Mouse (Mus musculus): ENCODE data around the gene D230025D16Rik.
A peak's percentile ranks its signal among the peaks of the same experiment; 100 is the strongest.
"Not testable (repeated sequence)": the region's sequence is repeated elsewhere in the genome, so short reads cannot be mapped to it uniquely, and the experiment has no call there.

D230025D16Rik gene

DNA sequence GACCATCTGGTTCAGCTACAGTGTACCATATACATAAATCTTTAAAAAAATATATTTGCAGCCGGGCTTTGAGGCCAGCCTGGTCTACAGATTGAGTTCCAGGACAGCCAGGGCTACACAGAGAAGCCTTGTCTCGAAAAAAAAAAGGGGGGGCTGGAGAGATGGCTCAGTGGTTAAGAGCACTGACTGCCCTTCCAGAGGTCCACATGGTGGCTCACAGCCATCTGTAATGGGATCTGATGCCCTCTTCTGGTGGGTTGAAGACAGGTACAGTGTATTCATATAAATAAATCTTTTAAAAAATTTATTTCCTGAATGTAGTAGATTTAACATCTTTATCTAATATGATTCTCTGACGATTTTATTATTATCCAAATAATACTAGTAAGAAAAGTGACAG lies 66.9 kb downstream of the D230025D16Rik start:
- DNase-seq (ENCODE audit: extremely low spot score): not testable (repeated sequence)

DNA sequence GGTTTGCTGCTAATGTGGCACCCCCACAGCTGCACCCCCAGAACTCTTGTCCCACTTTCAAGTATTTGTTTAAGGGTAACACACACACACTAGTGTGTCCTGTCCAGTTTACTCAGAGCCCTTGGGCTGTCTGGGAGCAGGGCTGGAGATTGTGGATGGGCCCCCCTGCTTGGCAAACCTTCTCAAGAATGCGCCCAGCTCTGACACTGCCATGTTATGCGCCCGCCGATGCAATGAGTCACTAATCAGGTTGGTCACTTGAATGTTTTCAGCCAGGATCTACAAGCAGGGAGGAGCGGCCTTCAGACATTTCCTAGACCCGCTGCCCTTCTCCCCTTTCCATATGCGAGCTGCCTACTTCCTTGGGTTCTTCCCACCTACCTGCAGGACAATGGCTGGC lies 67.5 kb downstream of the D230025D16Rik start:
- no peak for DNase-seq (ENCODE audit: extremely low spot score)

DNA sequence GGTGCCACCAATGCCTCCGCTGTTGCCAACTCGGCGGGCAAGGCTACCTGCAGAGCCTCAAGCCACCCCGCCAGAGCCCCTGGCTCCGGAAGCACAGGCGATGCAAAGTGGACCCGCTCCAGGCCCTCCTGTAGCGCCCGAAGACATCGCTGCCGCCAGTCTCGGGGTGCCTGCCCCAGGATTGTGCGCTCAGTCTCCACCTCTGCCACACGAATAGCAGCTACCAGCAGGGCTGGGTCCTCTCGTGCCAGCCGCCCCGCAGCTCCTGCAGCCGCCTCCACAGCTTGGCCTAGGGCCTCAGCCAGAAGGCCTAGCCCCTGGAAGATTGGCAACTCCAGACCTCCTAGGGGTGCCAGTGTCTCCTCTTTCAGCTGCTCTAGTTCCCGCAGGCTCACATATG lies 68.5 kb downstream of the D230025D16Rik start:
- DNase-seq (ENCODE audit: extremely low spot score): no peak

DNA sequence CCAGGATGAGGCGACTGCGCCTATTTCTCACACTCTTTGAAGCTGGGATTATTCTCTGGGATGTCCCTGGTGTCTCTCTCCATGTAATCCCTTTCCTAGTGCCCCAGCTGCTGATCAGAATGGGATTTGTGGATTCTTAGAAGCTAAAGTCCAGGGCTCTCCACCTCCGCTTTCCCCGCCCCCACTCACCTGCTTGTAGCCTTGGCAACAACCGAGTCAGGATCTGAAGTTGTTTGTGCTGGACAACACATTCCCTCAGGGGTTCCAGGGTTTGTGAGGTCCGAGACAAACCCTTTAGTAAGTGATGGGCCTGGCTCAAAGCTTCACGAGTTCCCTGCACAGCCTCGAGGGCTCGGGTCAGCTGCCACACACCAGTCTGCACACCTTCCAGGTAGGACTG lies 69.8 kb downstream of the D230025D16Rik start:
- no peak for DNase-seq (ENCODE audit: extremely low spot score)

DNA sequence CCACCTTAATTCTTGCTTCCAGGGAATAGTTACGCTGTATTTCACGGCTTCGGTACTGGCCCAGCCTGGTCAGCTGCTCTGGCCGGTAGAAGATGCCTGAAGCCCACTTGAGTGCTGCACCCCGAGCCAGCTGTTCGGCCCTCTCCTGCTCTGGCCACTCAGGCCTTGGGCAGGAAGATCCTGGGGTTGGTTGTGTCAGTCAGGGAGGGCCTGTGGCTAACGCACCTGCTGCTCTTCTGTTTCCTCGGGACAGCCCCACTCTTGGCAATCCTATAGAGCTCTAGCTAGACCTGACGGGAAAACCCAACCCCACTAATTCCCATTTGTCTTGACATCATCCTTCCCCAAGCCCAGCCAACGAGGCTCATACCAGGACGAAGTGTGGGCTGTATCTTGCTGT lies 70.3 kb downstream of the D230025D16Rik start:
- DNase-seq (ENCODE audit: extremely low spot score): no peak

DNA sequence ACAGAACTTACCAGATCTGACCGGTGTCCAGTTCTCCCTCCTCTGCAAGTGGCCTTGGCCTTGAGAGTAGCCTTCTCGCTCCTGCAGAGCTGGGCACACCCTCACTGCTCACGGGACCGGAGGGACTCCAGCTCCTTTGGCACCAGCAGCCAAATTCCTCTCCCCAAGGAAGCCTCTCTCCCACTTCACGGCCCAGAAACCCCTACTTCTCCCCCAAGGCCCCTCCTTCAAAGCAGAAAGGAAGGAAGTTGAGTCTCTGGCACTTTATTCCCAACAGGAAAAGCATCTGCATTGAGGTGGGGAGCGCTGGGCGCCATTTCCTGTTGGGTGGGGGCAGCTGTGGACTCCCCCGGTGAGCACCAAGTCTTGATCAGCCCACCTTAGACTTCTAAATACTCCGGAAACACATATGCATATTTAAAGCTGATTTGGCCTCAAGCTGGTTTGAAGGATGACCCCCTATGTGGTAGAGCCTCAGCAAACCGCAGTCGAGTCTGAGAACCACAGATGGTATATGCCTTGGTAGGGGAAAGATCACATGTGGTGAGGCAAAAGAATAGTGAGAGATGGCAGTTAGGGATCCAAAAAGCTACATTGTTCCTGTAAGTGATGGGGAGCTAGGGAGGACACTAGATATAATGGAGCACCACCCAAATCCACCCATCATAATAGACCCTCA lies 71.1 kb downstream of the D230025D16Rik start, which contains the start of gene Exoc3l:
Gene Exoc3l (minus strand): TSS at position 207 of the 679 bp plus-strand sequence.
- DNase-seq (ENCODE audit: extremely low spot score): no peak

DNA sequence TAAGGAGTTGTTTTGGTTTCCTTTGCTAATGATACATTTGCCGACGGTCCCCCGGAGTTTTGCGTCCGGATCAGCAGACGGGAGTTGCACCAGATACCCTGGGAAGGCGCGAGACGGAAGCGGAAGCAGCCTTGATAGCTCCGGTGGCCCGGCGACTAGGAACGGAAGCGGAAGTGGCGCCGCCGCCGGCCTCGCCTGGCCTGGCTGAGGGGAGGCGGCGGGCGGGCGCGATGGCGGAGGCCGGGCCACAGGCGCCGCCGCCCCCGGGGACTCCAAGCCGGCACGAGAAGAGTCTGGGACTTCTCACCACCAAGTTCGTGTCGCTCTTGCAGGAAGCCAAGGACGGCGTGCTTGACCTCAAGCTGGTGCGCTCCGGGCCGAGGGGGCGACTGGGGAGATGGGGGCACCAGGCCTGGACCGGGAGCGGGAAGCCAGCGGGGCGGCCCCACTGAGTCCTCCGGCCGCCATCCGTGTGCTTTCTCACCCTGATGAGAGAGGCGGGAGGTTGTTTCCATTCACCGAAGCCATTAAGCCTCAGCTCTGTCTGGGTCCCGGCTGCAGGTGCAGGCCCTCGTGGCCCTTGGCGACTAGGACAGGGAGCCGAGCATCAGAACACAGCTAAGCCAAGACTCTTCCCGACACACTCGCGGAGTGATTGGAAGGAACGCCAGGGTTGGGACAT lies 72.7 kb downstream of the D230025D16Rik start, which contains the start of gene E2f4:
Gene E2f4 (plus strand): TSS at position 153 of the 682 bp plus-strand sequence.
- peak; percentile 88 for DNase-seq (ENCODE audit: extremely low spot score)

DNA sequence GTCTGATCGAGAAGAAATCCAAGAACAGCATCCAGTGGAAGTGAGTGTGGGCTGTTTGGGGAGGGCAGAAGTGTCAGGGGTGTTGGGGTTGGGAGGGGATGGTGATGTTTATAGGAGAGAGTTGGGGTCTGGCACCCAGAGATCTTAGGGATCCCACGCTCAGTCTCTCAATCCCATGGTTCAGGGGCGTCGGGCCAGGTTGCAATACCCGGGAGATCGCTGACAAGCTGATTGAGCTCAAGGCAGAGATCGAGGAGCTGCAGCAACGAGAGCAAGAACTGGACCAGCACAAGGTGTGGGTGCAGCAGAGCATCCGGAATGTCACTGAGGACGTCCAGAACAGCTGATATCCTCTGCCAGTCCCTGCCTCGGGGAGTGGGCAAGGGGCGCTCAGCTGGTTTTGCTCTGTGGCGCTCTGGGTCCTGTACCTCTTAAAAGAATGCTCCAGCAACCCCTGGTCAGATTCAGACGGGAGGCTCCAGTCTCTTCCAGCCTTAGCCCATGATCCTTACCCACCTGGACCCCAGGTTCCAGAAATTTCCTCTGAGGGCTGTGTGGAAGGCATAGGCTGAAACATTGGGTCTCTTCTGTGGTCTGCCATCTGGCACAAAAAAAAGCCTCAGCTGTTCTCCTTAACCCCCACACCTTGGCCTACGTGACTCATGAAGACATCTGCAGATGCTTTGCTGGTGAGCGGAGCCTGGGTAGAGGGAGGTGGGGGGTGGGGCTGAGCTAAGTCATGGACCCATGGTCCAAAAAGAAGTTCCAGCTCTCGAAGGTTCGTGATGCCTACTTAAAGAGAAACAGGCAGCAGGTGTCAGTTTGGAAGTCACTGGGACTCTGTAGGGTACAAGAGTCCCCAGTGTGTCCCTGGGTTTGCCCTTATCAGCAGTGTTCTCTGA lies 73.7 kb downstream of the D230025D16Rik start:
- DNase-seq (ENCODE audit: extremely low spot score): no peak

DNA sequence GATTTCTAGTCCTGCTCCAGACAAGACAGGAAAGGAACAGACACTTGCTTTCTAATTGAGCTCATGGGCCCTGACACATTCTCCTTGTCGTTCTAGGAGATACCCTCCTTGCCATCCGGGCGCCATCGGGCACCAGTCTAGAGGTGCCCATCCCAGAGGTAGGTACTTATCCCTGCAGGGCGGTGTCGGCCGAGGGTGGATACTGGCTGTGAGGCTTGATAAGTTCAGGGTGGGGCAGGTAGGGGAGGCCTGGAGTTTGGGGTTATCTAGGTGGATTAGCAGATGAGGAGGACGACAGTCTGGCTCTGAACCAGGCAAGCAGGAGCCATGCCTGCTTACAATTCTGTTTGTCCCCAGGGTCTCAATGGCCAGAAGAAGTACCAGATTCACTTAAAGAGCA lies 75.0 kb downstream of the D230025D16Rik start:
- no peak for DNase-seq (ENCODE audit: extremely low spot score)

Data from embryo, embryonic 9.5 days (tissue).